Mouse (Mus musculus): ENCODE measurements around the gene Glrx. TPM values are rescaled to one million over a fixed set of nuclear protein-coding genes. Genes with fewer than 3 reads are reported as not detected.

Gene Glrx
- total and polyA plus RNA-seq, 3 experiments: 21.2 to 65.5 (median 53.3) TPM

GRCm38 (mm10) chr13:75790550-75791205 is 49.0 kb upstream of the Glrx start:
- TF ChIP-seq JUND (conservative IDR thresholded peaks at IDR 0.05; ENCODE audit: low read depth, low read length): no peak
- TF ChIP-seq TCF12 (IDR thresholded peaks at IDR 0.05; ENCODE audit: low read depth, low read length): 0 out of 2 replicates have a peak, but pooled peaks have one; percentile 33
- TF ChIP-seq MYC (IDR thresholded peaks at IDR 0.05; ENCODE audit: low read depth, low read length): 0 out of 2 replicates have a peak, but pooled peaks have one; percentile 20
- TF ChIP-seq CHD2 (IDR thresholded peaks at IDR 0.05; ENCODE audit: low read length): no peak
- TF ChIP-seq ETS1 (conservative IDR thresholded peaks at IDR 0.05; ENCODE audit: low read depth, low read length): peak; percentile 34; the same call in 1 of the 2 replicates
- peak; percentile 73; the same call in 1 of the 2 replicates for TF ChIP-seq RCOR1 (conservative IDR thresholded peaks at IDR 0.05; ENCODE audit: low read depth, low read length)
- TF ChIP-seq MEF2A (IDR thresholded peaks at IDR 0.05; ENCODE audit: borderline replicate concordance, low read depth, low read length): peak; percentile 79
- in situ Hi-C loops (cut with MboI; ENCODE audit: low pct_ligation_motif_present, low pct_unique_long_range_greater_than_20kb, low sequenced_read_pairs): loop anchor here (5.0 to 10.0 kb wide), 2 partner anchors 83 to 186 kb away; partner anchors contain the start of gene Ell2
- Histone ChIP-seq H3K36me3 (replicated peaks in 1 of 2; ENCODE audit: control insufficient read depth in 1 of 2, insufficient read depth in 1 of 2, low read length in 1 of 2) (peaks cover 0 to 4% of the 10 kb centered on the region in 2 experiments), H3K79me2 (replicated peaks; ENCODE audit: control insufficient read depth, extremely low read depth, insufficient read depth, poor library complexity, severe bottlenecking) (no peaks in the 10 kb centered on the region), H3K4me2 (ENCODE audit: insufficient read depth, low read depth, poor library complexity, severe bottlenecking) (peak overlapping the region; percentile 65), H3K27ac (ENCODE audit: insufficient read depth, low read depth) (peak overlapping the region; percentile 73), H3K27me3 (replicated peaks) (no peaks in the 10 kb centered on the region), H3K9ac (ENCODE audit: insufficient read depth, low read depth) (peak overlapping the region; percentile 38; the same call in 1 of the 2 replicates), H3K4me1 (ENCODE audit: control insufficient read depth in 1 of 2, insufficient read depth in 2 of 2) (peaks cover 50 to 88% of the 10 kb centered on the region in 2 experiments), H3K9me3 (replicated peaks; ENCODE audit: low read length) (no peaks in the 10 kb centered on the region), H3K4me3 (replicated peaks in 1 of 3; ENCODE audit: low read depth in 2 of 3, low read length in 2 of 3, poor library complexity in 1 of 3) (no peak overlapping the region)
- dilution Hi-C loops (cut with MboI; ENCODE audit: extremely low pct_ligation_motif_present, extremely low pct_unique_long_range_greater_than_20kb, low sequenced_read_pairs): no loop called here
- peak; percentile 56 for DNase-seq (ENCODE audit: extremely low read depth)

- H3K27ac ChIP-seq (ENCODE audit: insufficient read depth, low read depth): peak overlapping the region; percentile 20
Measured at GRCm38 (mm10) chr13:75793863-75794629, 45.6 kb upstream of the Glrx start.

More at GRCm38 (mm10) chr13:75793863-75794629, 45.6 kb upstream of the Glrx start:
- in situ Hi-C loops (cut with MboI; ENCODE audit: low pct_ligation_motif_present, low pct_unique_long_range_greater_than_20kb, low sequenced_read_pairs): loop anchor here (5.0 to 10.0 kb wide), 2 partner anchors 87 to 189 kb away; partner anchors contain the start of gene Ell2
- H3K4me1 ChIP-seq (ENCODE audit: control insufficient read depth in 1 of 2, insufficient read depth in 2 of 2): peaks cover 49 to 86% of the 10 kb centered on the region in 2 experiments
- no peaks in the 10 kb centered on the region; the same call in 1 of the 2 replicates for H3K79me2 ChIP-seq (replicated peaks; ENCODE audit: control insufficient read depth, extremely low read depth, insufficient read depth, poor library complexity, severe bottlenecking)
- H3K4me3 ChIP-seq (replicated peaks in 1 of 3; ENCODE audit: low read depth in 2 of 3, low read length in 2 of 3, poor library complexity in 1 of 3): no peak overlapping the region
- no peaks in the 10 kb centered on the region for H3K27me3 ChIP-seq (replicated peaks)
- no peaks in the 10 kb centered on the region for H3K9me3 ChIP-seq (replicated peaks; ENCODE audit: low read length)
- H3K36me3 ChIP-seq (replicated peaks in 1 of 2; ENCODE audit: control insufficient read depth in 1 of 2, insufficient read depth in 1 of 2, low read length in 1 of 2): no peaks in the 10 kb centered on the region
- no peak for DNase-seq (ENCODE audit: extremely low read depth)
- dilution Hi-C loops (cut with MboI; ENCODE audit: extremely low pct_ligation_motif_present, extremely low pct_unique_long_range_greater_than_20kb, low sequenced_read_pairs): no loop called here
- 0 out of 2 replicates have a peak overlapping the region, but pooled peaks have one; percentile 8 for H3K9ac ChIP-seq (ENCODE audit: insufficient read depth, low read depth)
- peak; percentile 52; the same call in 1 of the 2 replicates for TF ChIP-seq MAFK (IDR thresholded peaks at IDR 0.05; ENCODE audit: insufficient replicate concordance, low read length)
- TF ChIP-seq EP300 (IDR thresholded peaks at IDR 0.05; ENCODE audit: low read length): 0 out of 2 replicates have a peak, but pooled peaks have one; percentile 0
- TF ChIP-seq TBP (conservative IDR thresholded peaks at IDR 0.05; ENCODE audit: low read depth, low read length): 0 out of 2 replicates have a peak, but pooled peaks have one; percentile 26
- TF ChIP-seq TCF12 (IDR thresholded peaks at IDR 0.05; ENCODE audit: low read depth, low read length): 0 out of 2 replicates have a peak, but pooled peaks have one; percentile 9
- peak; percentile 24; the same call in 1 of the 2 replicates for TF ChIP-seq ETS1 (conservative IDR thresholded peaks at IDR 0.05; ENCODE audit: low read depth, low read length)
- TF ChIP-seq ELF1 (IDR thresholded peaks at IDR 0.05; ENCODE audit: low read depth, low read length): peak; percentile 38; the same call in 1 of the 2 replicates
- peak; percentile 41; the same call in 1 of the 2 replicates for TF ChIP-seq HCFC1 (IDR thresholded peaks at IDR 0.05; ENCODE audit: low read depth, low read length)
- no peak for TF ChIP-seq MAX (IDR thresholded peaks at IDR 0.05; ENCODE audit: low read length)
- peak; percentile 36; the same call in 1 of the 2 replicates for TF ChIP-seq POLR2A (IDR thresholded peaks at IDR 0.05; ENCODE audit: low read depth, low read length)
- TF ChIP-seq USF1 (IDR thresholded peaks at IDR 0.05; ENCODE audit: low read depth, low read length): no peak
- TF ChIP-seq SMC3 (IDR thresholded peaks at IDR 0.05; ENCODE audit: low read depth, low read length): no peak
- H3K4me2 ChIP-seq (ENCODE audit: insufficient read depth, low read depth, poor library complexity, severe bottlenecking): no peak overlapping the region
